Mouse (Mus musculus): ENCODE results near the gene Coasy. TPM values are rescaled to one million over a fixed set of nuclear protein-coding genes. Genes with fewer than 3 reads are reported as not detected.

The Coasy gene
- polyA plus RNA-seq, 1 experiment from 2014 or later: 39.1 TPM

- WGBS: 86% methylated on average over 10 of the region's 10 CpGs
Measured at GRCm38 (mm10) chr11:101059473-101059872, 22.9 kb upstream of the Coasy start.

GRCm38 (mm10) chr11:101060126-101060525 lies 22.2 kb upstream of the Coasy start:
- Histone ChIP-seq H3K4me3 (ENCODE audit: low read depth, low read length) (no peak overlapping the region), H3K4me1 (ENCODE audit: control insufficient read depth, insufficient read depth, low read length) (peaks cover 44% of the 10 kb centered on the region), H3K27me3 (replicated peaks; ENCODE audit: control insufficient read depth, insufficient read depth, low read length) (no peaks in the 10 kb centered on the region), H3K9me3 (ENCODE audit: control insufficient read depth, low read length) (no peaks in the 10 kb centered on the region), H3K36me3 (ENCODE audit: control insufficient read depth, insufficient read depth, low read length) (peaks cover 18% of the 10 kb centered on the region; the same call in 1 of the 2 replicates), H3K4me2 (ENCODE audit: low read depth, low read length) (no peak overlapping the region), H3K27ac (replicated peaks; ENCODE audit: low read depth, low read length) (peak overlapping the region; percentile 90), H3K9ac (ENCODE audit: low read depth, low read length) (no peak overlapping the region)
- ATAC-seq (ENCODE audit: low read depth) (no peak), DNase-seq (ENCODE audit: low spot score) (peak; percentile 87)
- WGBS: 34% methylated on average over 8 of the region's 8 CpGs

More at GRCm38 (mm10) chr11:101059473-101059872, 22.9 kb upstream of the Coasy start:
- H3K36me3 ChIP-seq (ENCODE audit: control insufficient read depth, insufficient read depth, low read length): peaks cover 18% of the 10 kb centered on the region; the same call in 1 of the 2 replicates
- peak overlapping the region; percentile 90 for H3K27ac ChIP-seq (replicated peaks; ENCODE audit: low read depth, low read length)
- H3K9me3 ChIP-seq (ENCODE audit: control insufficient read depth, low read length): no peaks in the 10 kb centered on the region
- H3K4me3 ChIP-seq (ENCODE audit: low read depth, low read length): no peak overlapping the region
- no peaks in the 10 kb centered on the region for H3K27me3 ChIP-seq (replicated peaks; ENCODE audit: control insufficient read depth, insufficient read depth, low read length)
- no peak for DNase-seq (ENCODE audit: low spot score)
- no peak for ATAC-seq (ENCODE audit: low read depth)
- peaks cover 42% of the 10 kb centered on the region for H3K4me1 ChIP-seq (ENCODE audit: control insufficient read depth, insufficient read depth, low read length)
- no peak overlapping the region for H3K9ac ChIP-seq (ENCODE audit: low read depth, low read length)
- no peak overlapping the region for H3K4me2 ChIP-seq (ENCODE audit: low read depth, low read length)

- Histone ChIP-seq H3K9ac (ENCODE audit: low read depth, low read length) (no peak overlapping the region), H3K4me3 (ENCODE audit: low read depth, low read length) (no peak overlapping the region), H3K4me1 (ENCODE audit: control insufficient read depth, insufficient read depth, low read length) (peaks cover 44% of the 10 kb centered on the region), H3K4me2 (ENCODE audit: low read depth, low read length) (no peak overlapping the region), H3K27me3 (replicated peaks; ENCODE audit: control insufficient read depth, insufficient read depth, low read length) (no peaks in the 10 kb centered on the region), H3K9me3 (ENCODE audit: control insufficient read depth, low read length) (no peaks in the 10 kb centered on the region), H3K36me3 (ENCODE audit: control insufficient read depth, insufficient read depth, low read length) (peaks cover 16% of the 10 kb centered on the region; the same call in 1 of the 2 replicates), H3K27ac (replicated peaks; ENCODE audit: low read depth, low read length) (peak overlapping the region; percentile 90)
- 85% methylated on average over 5 of the region's 5 CpGs for WGBS
- no peak for DNase-seq (ENCODE audit: low spot score)
- ATAC-seq (ENCODE audit: low read depth): no peak
Measured at GRCm38 (mm10) chr11:101061049-101061448, 21.3 kb upstream of the Coasy start.

GRCm38 (mm10) chr11:101062165-101062884 lies 20.0 kb upstream of the Coasy start:
- no peak for ATAC-seq (ENCODE audit: low read depth)
- H3K27ac ChIP-seq (replicated peaks; ENCODE audit: low read depth, low read length): peak overlapping the region; percentile 92; the same call in 1 of the 2 replicates
- H3K4me1 ChIP-seq (ENCODE audit: control insufficient read depth, insufficient read depth, low read length): peaks cover 44% of the 10 kb centered on the region
- no peak overlapping the region for H3K4me2 ChIP-seq (ENCODE audit: low read depth, low read length)
- H3K4me3 ChIP-seq (ENCODE audit: low read depth, low read length): no peak overlapping the region
- H3K27me3 ChIP-seq (replicated peaks; ENCODE audit: control insufficient read depth, insufficient read depth, low read length): no peaks in the 10 kb centered on the region
- H3K9me3 ChIP-seq (ENCODE audit: control insufficient read depth, low read length): no peaks in the 10 kb centered on the region
- WGBS: 69% methylated on average over 12 of the region's 12 CpGs
- no peak for DNase-seq (ENCODE audit: low spot score)
- H3K36me3 ChIP-seq (ENCODE audit: control insufficient read depth, insufficient read depth, low read length): peaks cover 10% of the 10 kb centered on the region; the same call in 1 of the 2 replicates
- H3K9ac ChIP-seq (ENCODE audit: low read depth, low read length): no peak overlapping the region

- 71% methylated on average over 14 of the region's 14 CpGs for WGBS
- DNase-seq (ENCODE audit: low spot score): no peak
- Histone ChIP-seq H3K4me3 (ENCODE audit: low read depth, low read length) (no peak overlapping the region), H3K9ac (ENCODE audit: low read depth, low read length) (peak overlapping the region; percentile 5), H3K4me2 (ENCODE audit: low read depth, low read length) (no peak overlapping the region), H3K4me1 (ENCODE audit: control insufficient read depth, insufficient read depth, low read length) (peaks cover 44% of the 10 kb centered on the region), H3K27ac (replicated peaks; ENCODE audit: low read depth, low read length) (peak overlapping the region; percentile 92), H3K36me3 (ENCODE audit: control insufficient read depth, insufficient read depth, low read length) (peaks cover 10% of the 10 kb centered on the region; the same call in 1 of the 2 replicates), H3K27me3 (replicated peaks; ENCODE audit: control insufficient read depth, insufficient read depth, low read length) (no peaks in the 10 kb centered on the region), H3K9me3 (ENCODE audit: control insufficient read depth, low read length) (no peaks in the 10 kb centered on the region)
- no peak for ATAC-seq (ENCODE audit: low read depth)
Measured at GRCm38 (mm10) chr11:101062971-101063675, 19.2 kb upstream of the Coasy start.

- peak overlapping the region; percentile 92 for H3K27ac ChIP-seq (replicated peaks; ENCODE audit: low read depth, low read length)
- peaks cover 10% of the 10 kb centered on the region; the same call in 1 of the 2 replicates for H3K36me3 ChIP-seq (ENCODE audit: control insufficient read depth, insufficient read depth, low read length)
- ATAC-seq (ENCODE audit: low read depth) (peak; percentile 68), DNase-seq (ENCODE audit: low spot score) (peak; percentile 75)
- H3K27me3 ChIP-seq (replicated peaks; ENCODE audit: control insufficient read depth, insufficient read depth, low read length): no peaks in the 10 kb centered on the region
- no peak overlapping the region for H3K4me3 ChIP-seq (ENCODE audit: low read depth, low read length)
- WGBS: 28% methylated on average over 12 of the region's 12 CpGs
- H3K9ac ChIP-seq (ENCODE audit: low read depth, low read length): peak overlapping the region; percentile 5
- no peaks in the 10 kb centered on the region for H3K9me3 ChIP-seq (ENCODE audit: control insufficient read depth, low read length)
- H3K4me1 ChIP-seq (ENCODE audit: control insufficient read depth, insufficient read depth, low read length): peaks cover 42% of the 10 kb centered on the region
- no peak overlapping the region for H3K4me2 ChIP-seq (ENCODE audit: low read depth, low read length)
Measured at GRCm38 (mm10) chr11:101063676-101064327, 18.6 kb upstream of the Coasy start.

- Histone ChIP-seq H3K27me3 (replicated peaks; ENCODE audit: control insufficient read depth, insufficient read depth, low read length) (peaks cover 4% of the 10 kb centered on the region; the same call in 1 of the 2 replicates), H3K4me2 (ENCODE audit: low read depth, low read length) (no peak overlapping the region), H3K4me3 (ENCODE audit: low read depth, low read length) (no peak overlapping the region), H3K9ac (ENCODE audit: low read depth, low read length) (no peak overlapping the region), H3K9me3 (ENCODE audit: control insufficient read depth, low read length) (no peaks in the 10 kb centered on the region), H3K36me3 (ENCODE audit: control insufficient read depth, insufficient read depth, low read length) (peaks cover 10% of the 10 kb centered on the region; the same call in 1 of the 2 replicates), H3K4me1 (ENCODE audit: control insufficient read depth, insufficient read depth, low read length) (peaks cover 43% of the 10 kb centered on the region), H3K27ac (replicated peaks; ENCODE audit: low read depth, low read length) (peak overlapping the region; percentile 92)
- DNase-seq (ENCODE audit: low spot score) (no peak), ATAC-seq (ENCODE audit: low read depth) (no peak)
- 73% methylated on average over 4 of the region's 4 CpGs for WGBS
Measured at GRCm38 (mm10) chr11:101064462-101064861, 17.9 kb upstream of the Coasy start.

- Histone ChIP-seq H3K27ac (replicated peaks; ENCODE audit: low read depth, low read length) (no peak overlapping the region), H3K9ac (ENCODE audit: low read depth, low read length) (no peak overlapping the region), H3K27me3 (replicated peaks; ENCODE audit: control insufficient read depth, insufficient read depth, low read length) (peaks cover 4% of the 10 kb centered on the region; the same call in 1 of the 2 replicates), H3K4me3 (ENCODE audit: low read depth, low read length) (no peak overlapping the region), H3K9me3 (ENCODE audit: control insufficient read depth, low read length) (no peaks in the 10 kb centered on the region), H3K36me3 (ENCODE audit: control insufficient read depth, insufficient read depth, low read length) (peaks cover 10% of the 10 kb centered on the region; the same call in 1 of the 2 replicates), H3K4me1 (ENCODE audit: control insufficient read depth, insufficient read depth, low read length) (peaks cover 42% of the 10 kb centered on the region), H3K4me2 (ENCODE audit: low read depth, low read length) (no peak overlapping the region)
- DNase-seq (ENCODE audit: low spot score): no peak
- ATAC-seq (ENCODE audit: low read depth): no peak
- 94% methylated on average over 9 of the region's 9 CpGs for WGBS
Measured at GRCm38 (mm10) chr11:101065002-101065401, 17.4 kb upstream of the Coasy start.
